ENCODE assay signal across 22 mouse cellular contexts in the genomic region with DNA sequence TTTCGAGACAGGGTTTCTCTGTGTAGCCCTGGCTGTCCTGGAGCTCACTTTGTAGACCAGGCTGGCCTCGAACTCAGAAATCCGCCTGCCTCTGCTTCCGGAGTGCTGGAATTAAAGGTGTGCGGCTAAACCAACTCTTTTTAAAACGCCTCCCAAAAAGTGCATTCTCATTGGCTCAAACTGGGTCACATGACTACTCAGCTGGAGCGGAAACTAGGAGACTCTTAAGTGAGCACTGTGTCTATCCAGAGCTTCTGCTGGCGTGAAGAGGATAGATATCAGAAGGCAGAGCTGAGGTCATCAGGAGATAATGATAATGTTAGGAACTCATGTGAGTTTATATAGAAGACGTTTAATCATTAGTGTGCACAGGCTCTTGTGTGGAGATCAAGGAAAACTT. TPM values are rescaled to one million over a fixed set of nuclear protein-coding genes. Genes with fewer than 3 reads are reported as not detected.
DNase-seq lines count a peak whose midpoint lies in the region; ATAC-seq and TF ChIP-seq lines count a peak whose summit lies in the region.
"Had no signal": no experiment of that assay in that cellular context is flagged by ENCODE, and none has a peak within 500 bp of the region (broad histone marks: within the 10 kb centered on the region; RNA-seq: fewer than 3 reads in every experiment).

No protein-coding gene starts in this region.

- no peaks in the 10 kb centered on the region for H3K36me3 ChIP-seq in CH12.LX (replicated peaks in 1 of 2; ENCODE audit: control insufficient read depth in 1 of 2, insufficient read depth in 1 of 2, low read length in 1 of 2)
- no peaks in the 10 kb centered on the region for H3K36me3 ChIP-seq in intestine, embryonic 16.5 days (ENCODE audit: control insufficient read depth, insufficient read depth, low read length)
- H3K36me3 ChIP-seq: embryonic facial prominence, embryonic 10.5 days; embryonic facial prominence, embryonic 12.5 days; forebrain, embryonic 15.5 days had no signal

- no peak for TF ChIP-seq RAD21 in CH12.LX (IDR thresholded peaks at IDR 0.05; ENCODE audit: low read depth, low read length)

- no peak for TF ChIP-seq EP300 in CH12.LX (IDR thresholded peaks at IDR 0.05; ENCODE audit: low read length)

- H3K9ac ChIP-seq in CH12.LX (ENCODE audit: insufficient read depth, low read depth): no peak overlapping the region
- no peak overlapping the region for H3K9ac ChIP-seq in intestine, embryonic 16.5 days (ENCODE audit: low read depth, low read length)
- H3K9ac ChIP-seq: embryonic facial prominence, embryonic 12.5 days; forebrain, embryonic 13.5 days; forebrain, embryonic 15.5 days; forebrain, postnatal 0 days had no signal

- H3K4me2 ChIP-seq in CH12.LX (ENCODE audit: insufficient read depth, low read depth, poor library complexity, severe bottlenecking): no peak overlapping the region
- no peak overlapping the region for H3K4me2 ChIP-seq in intestine, embryonic 16.5 days (ENCODE audit: low read depth, low read length)
- H3K4me2 ChIP-seq: embryonic facial prominence, embryonic 12.5 days; forebrain, embryonic 13.5 days; forebrain, embryonic 15.5 days had no signal

- dilution Hi-C loops in CH12.LX (cut with MboI; ENCODE audit: extremely low pct_ligation_motif_present, extremely low pct_unique_long_range_greater_than_20kb, low sequenced_read_pairs): no loop called here

- no peaks in the 10 kb centered on the region for H3K79me2 ChIP-seq in CH12.LX (replicated peaks; ENCODE audit: control insufficient read depth, extremely low read depth, insufficient read depth, poor library complexity, severe bottlenecking)

- H3K9me3 ChIP-seq in CH12.LX (replicated peaks; ENCODE audit: low read length): no peaks in the 10 kb centered on the region
- no peaks in the 10 kb centered on the region for H3K9me3 ChIP-seq in intestine, embryonic 16.5 days (ENCODE audit: control insufficient read depth, low read length)
- H3K9me3 ChIP-seq: embryonic facial prominence, embryonic 10.5 days; embryonic facial prominence, embryonic 12.5 days; forebrain, embryonic 13.5 days; forebrain, embryonic 15.5 days had no signal

- peaks cover 3% of the 10 kb centered on the region for H3K27me3 ChIP-seq in CH12.LX (replicated peaks)
- H3K27me3 ChIP-seq in intestine, embryonic 16.5 days (replicated peaks; ENCODE audit: control insufficient read depth, insufficient read depth, low read length): no peaks in the 10 kb centered on the region
- H3K27me3 ChIP-seq: embryonic facial prominence, embryonic 12.5 days; forebrain, embryonic 13.5 days; forebrain, embryonic 15.5 days had no signal

- 0 out of 4 replicates have a peak, but pooled peaks cover 0 to 3% of the 10 kb centered on the region in 2 experiments for H3K4me1 ChIP-seq in CH12.LX (ENCODE audit: control insufficient read depth in 1 of 2, insufficient read depth in 2 of 2)
- no peaks in the 10 kb centered on the region for H3K4me1 ChIP-seq in intestine, embryonic 16.5 days (ENCODE audit: control insufficient read depth, insufficient read depth, low read length)
- H3K4me1 ChIP-seq: embryonic facial prominence, embryonic 10.5 days; embryonic facial prominence, embryonic 12.5 days; forebrain, embryonic 13.5 days; forebrain, embryonic 15.5 days had no signal

- H3K4me3 ChIP-seq in CH12.LX (replicated peaks in 1 of 3; ENCODE audit: low read depth in 2 of 3, low read length in 2 of 3, poor library complexity in 1 of 3): no peak overlapping the region
- no peak overlapping the region for H3K4me3 ChIP-seq in intestine, embryonic 16.5 days (ENCODE audit: low read length)
- H3K4me3 ChIP-seq: embryonic facial prominence, embryonic 10.5 days; embryonic facial prominence, embryonic 12.5 days; forebrain, embryonic 13.5 days; forebrain, embryonic 15.5 days had no signal

- in situ Hi-C loops in CH12.LX (cut with MboI; ENCODE audit: low pct_ligation_motif_present, low pct_unique_long_range_greater_than_20kb, low sequenced_read_pairs): no loop called here

- DNase-seq in CH12.LX (ENCODE audit: extremely low read depth) (no peak), ES-CJ7 (ENCODE audit: low read depth, low spot score) (peak; percentile 26), R1 (ENCODE audit: low read depth, low spot score) (peak; percentile 45)
- no peak for DNase-seq in left cerebral cortex, adult 8-10 months (ENCODE audit: low spot score in 2 of 2)
- no peak for DNase-seq in natural killer cell, adult 2 months (ENCODE audit: low spot score in 2 of 2)
- DNase-seq: adrenal gland, adult 8-10 months; adrenal gland, postnatal 14 days; adrenal gland, postnatal 36 days; cerebellum, adult 11-12 months; cerebellum, adult 2 months; cerebellum, adult 9-10 months; cerebellum, postnatal 10 days; cerebellum, postnatal 25 days; forebrain, postnatal 0 days had no signal

- no peak for TF ChIP-seq CTCF in CH12.LX (conservative IDR thresholded peaks at IDR 0.05 in 1 of 2, IDR thresholded peaks at IDR 0.05 in 1 of 2; ENCODE audit: low read depth in 2 of 2, low read length in 2 of 2)

- no peak for TF ChIP-seq POLR2A in CH12.LX (IDR thresholded peaks at IDR 0.05; ENCODE audit: low read depth, low read length)

- no peak overlapping the region for H3K27ac ChIP-seq in CH12.LX (ENCODE audit: insufficient read depth, low read depth)
- no peak overlapping the region for H3K27ac ChIP-seq in intestine, embryonic 16.5 days (ENCODE audit: low read length)
- H3K27ac ChIP-seq: embryonic facial prominence, embryonic 10.5 days; embryonic facial prominence, embryonic 12.5 days; forebrain, embryonic 13.5 days; forebrain, embryonic 15.5 days had no signal

- no peak for ATAC-seq in intestine, embryonic 16.5 days
- ATAC-seq: activated CD4-positive, CD25-positive, alpha-beta regulatory T cell, adult 4 months; forebrain, embryonic 13.5 days; forebrain, embryonic 15.5 days; forebrain, postnatal 0 days; Patski had no signal

- 80% methylated on average over 9 of the region's 9 CpGs for WGBS in intestine, embryonic 16.5 days

TF ChIP-seq in CH12.LX, 34 proteins besides CTCF, POLR2A, EP300 and RAD21:
- TF ChIP-seq USF2 (conservative IDR thresholded peaks at IDR 0.05; ENCODE audit: low read depth, low read length) (peak; percentile 37; the same call in 1 of the 2 replicates), IRF4 (IDR thresholded peaks at IDR 0.05; ENCODE audit: low read depth, low read length) (no peak)

RNA-seq across cellular contexts. Expression of gene Tmc5, which starts 36.0 kb away (rescaled TPM):
- total RNA-seq in CH12.LX (2012; rRNA removed): not detected in 2 replicates
- not detected in 2 replicates for total RNA-seq in CH12.LX (2014; rRNA removed)
- polyA plus RNA-seq in CH12.LX (2012; ENCODE audit: insufficient read length, low read depth): 0.08 TPM in 1 of 2 replicates, not detected in the other
- 17.1 and 22.7 TPM in 2 replicates for polyA plus RNA-seq in intestine, embryonic 16.5 days (2015; fragmentation: Nextera tagmentation; extraction: Ambion mirVana)
- under 1 TPM in 3 of 4 experiments, not detected in 1; 0.25 to 0.74 (median 0.67) TPM for total RNA-seq in left cerebral cortex, adult 8-10 months (2022)
- total RNA-seq: adrenal gland, postnatal 36 days had no signal
- polyA plus RNA-seq: activated CD4-positive, CD25-positive, alpha-beta regulatory T cell, adult 4 months; C2C12; embryonic facial prominence, embryonic 10.5 days; Patski had no signal

RNA-seq across cellular contexts. Expression of gene Tmc7, which starts 48.6 kb away (rescaled TPM):
- total RNA-seq in CH12.LX (2012; rRNA removed) (not detected in 2 replicates), CH12.LX (2014; rRNA removed) (0.13 TPM in 1 of 2 replicates, not detected in the other)
- polyA plus RNA-seq in CH12.LX (2012; ENCODE audit: insufficient read length, low read depth): 0.26 TPM in 1 of 2 replicates, not detected in the other
- 1.7 and 2.3 TPM in 2 replicates for polyA plus RNA-seq in intestine, embryonic 16.5 days (2015; fragmentation: Nextera tagmentation; extraction: Ambion mirVana)
- total RNA-seq in left cerebral cortex, adult 8-10 months (2022): 10 to 100 TPM; 15.2 to 20.8 (median 17.5) TPM
- polyA plus RNA-seq: activated CD4-positive, CD25-positive, alpha-beta regulatory T cell, adult 4 months; C2C12 had no signal

Comparison
In these comparisons a context has a peak if more than half of its experiments do, and no peak if none do; other contexts are left out.
1. DNase-seq: peak in ES-CJ7 (single experiment) and R1 (single experiment); none in CH12.LX (single experiment), left cerebral cortex, adult 8-10 months (0 of 2) and natural killer cell, adult 2 months (0 of 2).
2. RNA of gene Tmc7, which starts 48.6 kb away (total RNA-seq): 15.2 to 20.8 TPM in left cerebral cortex, adult 8-10 months; 0.13 TPM in CH12.LX; every median in the first group is over 10 times any median in the second.